Mouse (Mus musculus): ENCODE results near the gene Hivep3. TPM values are rescaled to one million over a fixed set of nuclear protein-coding genes. Genes with fewer than 3 reads are reported as not detected.
A peak's percentile ranks its signal among the peaks of the same experiment; 100 is the strongest.

The Hivep3 gene
- total RNA-seq, 2 experiments from 2014 or later: 44.1 to 46.2 TPM

DNA sequence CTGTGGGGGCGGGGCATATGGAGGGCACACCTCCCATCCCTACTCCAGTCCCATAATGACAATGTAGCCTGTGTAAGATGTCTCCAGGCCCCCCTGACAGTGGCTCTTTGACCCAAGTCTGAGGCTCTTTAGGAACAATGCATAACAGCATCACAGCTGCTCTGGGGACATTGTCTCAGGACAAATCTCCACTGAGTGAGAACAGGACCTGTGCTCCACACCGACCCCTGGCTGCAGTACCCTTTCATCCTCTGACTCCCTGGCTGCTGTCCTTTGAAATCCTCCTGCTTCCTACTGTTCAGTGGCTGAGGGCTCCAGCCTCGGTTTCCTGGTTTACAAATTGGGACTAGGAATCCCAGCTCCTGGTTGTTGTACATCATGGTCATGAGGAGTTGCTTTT is 269.4 kb downstream of the Hivep3 start:
- no peak for DNase-seq (ENCODE audit: low spot score in 2 of 2)

DNA sequence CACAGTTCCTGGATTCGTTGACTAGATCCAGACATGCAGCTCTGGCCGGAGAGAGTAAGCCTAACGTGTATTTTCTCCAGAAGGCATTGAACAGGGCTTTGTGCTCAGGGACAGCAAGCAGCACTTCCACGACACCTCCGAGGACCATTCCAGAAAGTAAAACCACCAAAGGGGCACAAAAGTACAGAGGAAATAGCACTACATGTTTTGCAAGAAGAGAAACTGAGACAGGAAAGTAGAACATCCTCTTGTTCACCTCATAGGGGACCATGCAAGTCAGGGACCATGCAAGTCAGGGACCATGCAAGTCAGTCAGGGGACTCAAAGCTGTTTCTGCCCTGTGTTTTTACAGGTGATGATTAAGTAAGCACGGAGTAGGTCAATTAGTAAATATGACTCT is 272.5 kb downstream of the Hivep3 start:
- DNase-seq (ENCODE audit: low spot score in 2 of 2): no peak

GRCm38 (mm10) chr4:120007889-120008288 is 274.3 kb downstream of the Hivep3 start:
- no peak for DNase-seq (ENCODE audit: low spot score in 2 of 2)

GRCm38 (mm10) chr4:120009151-120009550 is 275.6 kb downstream of the Hivep3 start:
- no peak for DNase-seq (ENCODE audit: low spot score in 2 of 2)

DNA sequence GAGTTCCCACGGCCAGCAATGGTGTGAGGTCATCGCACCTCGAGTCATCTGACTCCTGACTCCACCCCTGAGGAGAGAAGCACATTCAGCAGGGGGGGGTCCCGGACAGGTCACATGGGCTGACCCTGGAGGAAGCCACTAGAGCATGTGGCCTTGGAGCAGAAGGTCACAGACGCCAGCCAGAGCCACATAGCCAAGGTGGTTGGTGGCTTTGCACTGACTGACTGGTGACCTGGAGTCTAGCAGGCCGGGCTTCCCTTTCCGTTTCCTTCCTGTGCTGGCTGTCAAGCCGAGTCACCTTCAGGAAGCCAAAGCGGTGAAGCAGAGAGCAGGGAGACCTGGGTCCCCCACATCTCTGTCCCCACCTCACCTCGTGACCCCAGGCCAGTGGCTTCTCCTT is 278.2 kb downstream of the Hivep3 start:
- DNase-seq (ENCODE audit: low spot score in 2 of 2): no peak

- no peak for DNase-seq (ENCODE audit: low spot score in 2 of 2)
These were observed 279.3 kb downstream of the Hivep3 start for GRCm38 (mm10) chr4:120012891-120013290.

- peak in 1 of 2 experiments; percentile 41 for DNase-seq (ENCODE audit: low spot score in 2 of 2)
These were observed 284.8 kb downstream of the Hivep3 start for GRCm38 (mm10) chr4:120018426-120018825.

DNA sequence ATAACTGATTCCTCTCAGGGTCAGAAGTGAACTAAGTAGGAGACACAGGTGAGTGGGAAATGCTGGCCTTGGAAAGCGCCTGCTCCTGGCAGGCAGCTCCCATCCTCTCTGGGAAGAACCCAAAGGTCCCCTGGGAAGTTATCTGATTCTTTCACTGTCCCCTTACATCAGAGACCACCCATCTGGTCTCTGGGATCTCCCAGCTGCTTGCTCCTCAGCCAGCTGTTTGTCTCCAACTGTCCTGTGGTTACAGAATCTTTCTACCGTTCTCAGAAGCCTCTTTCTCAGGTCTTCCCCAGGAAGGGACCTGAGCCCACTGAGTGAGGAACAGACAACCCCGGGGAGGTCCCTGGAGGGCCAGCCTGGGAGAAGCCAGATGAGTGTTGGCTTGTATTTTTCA is 288.8 kb downstream of the Hivep3 start:
- DNase-seq (ENCODE audit: low spot score in 2 of 2): no peak

GRCm38 (mm10) chr4:120023221-120023840 is 289.7 kb downstream of the Hivep3 start:
- no peak for DNase-seq (ENCODE audit: low spot score in 2 of 2)

DNA sequence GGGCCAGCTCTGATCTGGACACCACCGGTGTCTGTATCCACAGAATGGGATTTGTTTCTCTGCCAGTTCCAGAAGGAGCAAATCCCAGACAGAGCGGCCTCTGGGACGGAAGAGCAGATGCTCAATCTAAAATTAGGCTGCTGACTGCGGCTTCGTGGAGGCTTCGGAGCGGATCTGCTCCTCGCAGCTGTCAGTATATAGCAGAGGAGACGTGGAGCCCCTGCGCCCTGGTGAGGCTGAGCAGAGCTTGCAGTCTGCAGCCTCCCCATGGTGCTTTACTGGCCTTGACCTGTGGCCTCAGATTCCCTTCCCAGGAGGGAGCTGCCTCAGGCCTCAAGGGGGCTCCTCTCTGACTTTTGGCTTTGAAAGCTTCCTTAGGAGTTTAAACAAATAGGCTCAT is 290.5 kb downstream of the Hivep3 start:
- DNase-seq (ENCODE audit: low spot score in 2 of 2): peak; percentile 64 to 69

DNA sequence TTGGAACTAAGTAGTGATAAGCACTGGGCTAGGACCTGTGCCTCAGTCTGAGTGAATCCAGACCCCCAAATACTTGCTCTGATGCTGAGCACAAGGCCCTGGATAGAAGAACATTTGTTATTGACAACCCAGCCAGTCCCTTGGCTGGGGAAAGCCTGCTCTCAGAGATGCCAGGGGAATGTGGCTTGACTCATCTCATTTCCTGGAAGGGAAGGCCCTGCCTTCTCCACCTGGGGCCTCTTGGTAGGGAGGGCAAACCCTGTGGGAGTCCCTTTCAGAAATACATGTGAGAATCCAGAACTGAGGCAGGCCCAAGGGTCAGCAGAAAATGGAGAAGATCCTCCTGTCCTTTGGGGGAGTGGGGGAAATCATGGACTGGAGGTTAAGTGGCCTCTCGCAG is 294.1 kb downstream of the Hivep3 start:
- DNase-seq (ENCODE audit: low spot score in 2 of 2): no peak

DNA sequence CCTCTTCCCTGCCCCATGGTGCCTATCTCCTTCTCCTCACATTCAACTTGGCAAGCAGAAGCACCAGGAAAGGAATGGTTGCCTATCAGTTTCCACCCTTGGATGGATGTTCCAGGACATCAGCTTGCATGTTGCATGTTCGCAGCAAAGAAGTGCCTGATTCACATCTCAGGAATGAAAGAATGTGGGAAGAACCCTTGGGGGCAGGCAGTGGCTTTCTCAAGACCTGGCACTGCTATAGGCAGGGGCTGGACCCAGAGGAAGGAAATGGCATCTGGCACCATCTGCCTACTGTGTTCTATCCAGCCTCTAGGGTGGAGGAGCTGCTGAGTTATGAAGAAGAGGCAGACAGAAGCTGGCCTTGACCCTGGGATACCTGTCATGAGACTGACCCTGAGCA is 296.4 kb downstream of the Hivep3 start:
- DNase-seq (ENCODE audit: low spot score in 2 of 2): no peak

DNA sequence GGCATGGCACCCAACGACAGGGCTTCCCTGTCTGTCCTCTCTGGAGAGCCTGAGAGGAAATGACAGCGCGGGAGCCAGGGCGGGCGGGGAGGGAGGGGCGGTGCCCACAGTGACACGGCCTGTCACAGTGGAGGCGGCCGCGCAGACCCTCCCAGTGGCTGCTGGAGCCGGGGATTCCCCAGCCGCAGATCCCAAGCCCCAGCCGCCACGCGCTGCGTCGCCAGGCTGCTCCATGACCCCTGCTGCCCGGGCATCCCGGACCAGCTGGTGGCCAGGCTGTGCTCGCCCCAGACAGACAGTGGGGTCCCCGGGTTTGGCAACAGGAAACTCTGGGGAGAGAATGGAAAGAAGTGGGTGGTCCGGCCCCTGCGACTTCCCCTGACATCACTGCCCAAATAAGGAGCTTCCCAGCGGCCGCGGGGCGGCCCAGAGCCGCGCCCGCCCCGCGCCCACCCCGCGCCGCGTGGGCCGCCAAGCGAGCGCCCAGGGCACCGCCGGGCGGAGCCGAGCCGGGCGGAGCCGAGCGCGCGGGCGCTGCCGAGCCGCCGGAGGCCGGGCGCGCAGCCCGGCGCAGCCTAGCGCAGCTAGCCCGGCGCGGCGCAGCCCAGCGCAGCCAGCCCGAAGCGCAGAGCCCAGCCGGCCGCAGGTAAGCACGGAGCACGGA is 298.9 kb downstream of the Hivep3 start:
- peak; percentile 46 to 66 for DNase-seq (ENCODE audit: low spot score in 2 of 2)

- peak in 1 of 2 experiments; percentile 48 for DNase-seq (ENCODE audit: low spot score in 2 of 2)
These were observed 299.4 kb downstream of the Hivep3 start for GRCm38 (mm10) chr4:120032984-120033355.

DNA sequence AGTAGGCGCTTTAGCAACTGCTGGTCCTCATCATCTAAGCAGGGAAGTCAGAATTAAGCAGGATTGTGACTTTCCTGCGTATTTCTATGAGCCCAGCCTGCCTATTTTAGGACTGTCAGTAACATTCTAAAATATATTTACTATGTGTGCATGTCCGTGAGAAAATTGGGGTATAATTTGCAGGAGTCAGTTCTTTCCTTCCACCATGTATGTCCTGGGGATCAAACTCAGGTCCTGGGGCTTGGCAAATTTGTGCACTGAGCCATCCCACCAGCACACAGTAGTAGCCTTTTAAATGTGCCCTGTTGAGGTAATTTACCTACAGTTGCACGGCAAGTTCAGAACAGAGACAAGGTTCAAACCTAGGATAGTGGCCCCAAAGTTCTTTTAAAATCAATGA is 302.7 kb downstream of the Hivep3 start:
- no peak for DNase-seq (ENCODE audit: low spot score in 2 of 2)

GRCm38 (mm10) chr4:120037007-120037406 is 303.4 kb downstream of the Hivep3 start:
- no peak for DNase-seq (ENCODE audit: low spot score in 2 of 2)

GRCm38 (mm10) chr4:120041520-120041919 is 307.9 kb downstream of the Hivep3 start:
- DNase-seq (ENCODE audit: low spot score in 2 of 2): no peak

DNA sequence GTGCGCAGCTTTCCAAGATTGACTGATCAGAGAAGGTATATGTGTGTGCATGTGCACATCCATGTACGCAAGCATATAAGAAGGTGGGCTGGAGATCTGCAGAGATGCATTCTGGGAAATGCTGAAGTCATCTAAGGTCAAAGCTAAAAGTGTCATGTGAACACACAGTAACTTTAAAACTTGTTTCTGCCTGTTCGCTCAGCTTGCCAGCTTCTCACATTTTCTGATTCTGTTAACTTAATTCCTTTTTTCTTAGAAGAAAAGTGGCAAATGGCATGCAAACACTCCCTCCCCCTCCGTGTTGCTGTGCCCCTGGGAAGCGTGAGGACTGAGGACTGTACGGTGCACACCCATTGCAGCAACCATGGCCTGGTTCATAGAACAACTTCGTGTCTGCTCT is 308.9 kb downstream of the Hivep3 start:
- DNase-seq (ENCODE audit: low spot score in 2 of 2): no peak

DNA sequence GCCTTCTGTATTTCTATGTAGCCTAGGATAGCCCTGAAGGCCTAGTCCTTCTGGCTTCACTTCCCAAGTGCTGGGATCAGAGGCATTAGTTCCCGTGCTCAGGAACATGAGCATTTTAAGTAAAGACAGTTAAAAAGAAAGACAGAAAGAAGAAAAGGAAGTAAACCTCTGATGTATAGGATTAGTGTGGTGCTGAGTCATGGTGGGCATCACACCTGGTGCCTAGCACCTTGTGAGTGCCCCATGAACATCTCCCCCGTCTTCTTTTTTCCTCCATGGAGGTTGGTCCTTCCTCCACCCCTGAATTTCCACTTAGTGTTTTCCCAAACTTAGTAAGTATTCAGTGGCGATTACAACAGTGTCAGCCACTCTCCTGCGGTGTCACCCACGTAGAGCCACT is 311.0 kb downstream of the Hivep3 start:
- no peak for DNase-seq (ENCODE audit: low spot score in 2 of 2)

- DNase-seq (ENCODE audit: low spot score in 2 of 2): peak; percentile 71 to 88
These were observed 311.6 kb downstream of the Hivep3 start for GRCm38 (mm10) chr4:120045131-120045537.

DNA sequence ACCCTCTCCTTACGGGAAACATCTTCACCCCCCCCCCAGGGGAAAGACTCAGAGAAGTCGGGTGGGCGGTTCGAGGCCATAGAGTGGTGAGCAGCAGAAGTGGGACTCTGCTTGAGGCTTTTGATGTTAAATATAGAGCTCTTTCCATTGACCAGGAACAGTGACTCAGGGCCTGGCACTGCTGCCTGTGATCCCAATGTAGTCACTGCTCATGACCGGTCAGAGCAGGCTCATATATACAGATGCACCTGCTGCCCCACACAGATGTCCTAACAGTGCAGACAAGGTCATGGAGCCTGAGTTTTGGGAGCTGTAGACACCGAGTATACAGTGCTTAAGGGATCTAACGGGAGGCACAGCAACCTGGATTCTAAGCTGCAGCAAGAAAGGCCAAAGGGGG is 312.3 kb downstream of the Hivep3 start:
- DNase-seq (ENCODE audit: low spot score in 2 of 2): no peak

DNA sequence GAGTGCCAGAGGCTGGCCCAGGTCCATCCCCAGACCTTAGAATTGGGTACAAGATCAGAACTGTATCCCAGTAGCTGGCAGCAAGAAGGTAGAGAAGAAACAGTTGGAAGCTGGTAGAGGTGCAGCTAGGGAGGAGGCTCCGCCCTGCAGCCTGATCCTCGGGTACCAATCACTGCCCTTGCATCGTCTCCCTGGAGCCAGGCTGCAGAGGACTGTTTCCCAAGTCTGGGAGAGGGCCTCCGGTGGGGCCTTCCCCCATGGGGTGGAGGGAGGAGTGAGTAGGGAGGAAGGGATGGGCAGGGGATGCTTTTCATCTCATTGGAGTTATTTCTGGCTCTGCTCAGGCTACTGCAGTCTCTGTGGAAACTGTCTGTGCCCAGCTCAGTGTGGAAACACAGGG is 313.5 kb downstream of the Hivep3 start:
- DNase-seq (ENCODE audit: low spot score in 2 of 2): no peak

DNA sequence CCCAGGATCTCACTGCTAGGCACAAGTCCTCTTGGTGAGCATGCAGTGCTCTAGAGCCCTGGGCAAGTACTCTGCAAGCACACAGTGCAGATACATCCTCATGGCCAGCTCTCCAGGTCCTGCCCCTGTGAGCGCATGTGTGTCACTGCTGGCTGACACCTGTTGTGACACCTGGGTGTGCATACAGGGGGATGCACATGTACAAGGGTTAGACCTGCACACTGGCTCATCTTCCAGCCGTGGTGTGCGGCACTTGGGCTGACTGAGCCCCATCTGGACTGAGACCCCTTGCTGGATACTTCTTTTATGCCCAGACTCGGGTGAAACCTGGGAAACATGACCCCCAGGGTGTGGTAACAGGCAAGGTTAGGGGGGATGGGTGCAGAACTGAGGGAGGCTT is 314.7 kb downstream of the Hivep3 start:
- no peak for DNase-seq (ENCODE audit: low spot score in 2 of 2)

Data from layer of hippocampus, postnatal 14 days (tissue).